Mouse (Mus musculus) neutrophil, adult 5-6 weeks (primary cell): ENCODE data around the gene Efna3. TPM values are rescaled to one million over a fixed set of nuclear protein-coding genes. Genes with fewer than 3 reads are reported as not detected.

ENCODE experiments used
- ATAC-seq: fragments of 151-379, 151-347 bp; 2 replicates; pipeline ENCODE4 v1.8.0; 2017; ENCODE audit warnings: mild to moderate bottlenecking, moderate TSS enrichment; ENCODE audit not compliant: insufficient number of reproducible peaks, poor library complexity, low FRiP score, severe bottlenecking; ENCODE audit errors: extremely low read depth
- total RNA-seq: library from RNA; stranded (forward); fragments of 200-1000 nt; gene quantifications from 2 replicates; pipeline ENCODE4 v1.2.3, GENCODE M21; 2017

Efna3 gene
- total RNA-seq, 1 experiment from 2014 or later, result not detected

DNA sequence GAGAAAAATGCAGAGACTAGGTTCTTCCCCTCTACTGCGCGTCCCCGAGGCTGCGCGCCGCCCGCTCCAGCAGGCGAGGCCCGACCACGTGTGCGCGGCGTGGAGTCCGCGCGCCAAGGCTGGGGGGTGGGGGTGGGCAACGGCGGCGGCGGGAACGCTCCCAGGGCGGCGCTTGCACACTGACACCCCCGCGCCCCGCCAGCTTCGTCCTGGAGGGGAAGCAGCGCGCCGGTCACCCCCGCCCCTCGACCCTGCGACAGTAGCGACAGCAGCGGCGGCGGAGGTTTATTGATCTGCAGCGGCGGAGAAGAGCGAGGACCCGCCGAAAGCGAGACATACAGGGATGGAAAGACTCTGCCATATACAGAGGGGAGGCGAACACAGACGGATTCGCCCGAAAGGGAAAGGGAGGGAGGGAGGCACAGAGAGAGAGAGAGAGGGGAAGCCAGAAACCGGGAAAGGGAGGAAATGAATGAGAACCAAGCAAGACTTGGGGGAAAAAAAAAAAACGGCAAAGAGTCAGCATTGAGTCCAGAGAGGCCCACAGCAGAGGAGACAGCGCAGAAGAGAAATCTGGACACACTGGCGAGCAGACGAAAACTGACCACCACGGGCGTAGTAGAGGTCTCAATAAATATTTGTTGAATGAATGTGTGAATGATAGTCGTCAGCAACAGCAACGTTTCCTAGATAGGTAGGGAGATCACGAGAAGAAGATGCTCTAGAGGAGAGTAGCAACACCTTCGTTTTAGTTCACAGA is 3.0 kb downstream of the Efna3 start:
- no peak for ATAC-seq

- ATAC-seq, result no peak
Observed at GRCm38 (mm10) chr3:89318971-89319590, 3.7 kb downstream of the Efna3 start.

- no peak for ATAC-seq
Observed at GRCm38 (mm10) chr3:89318316-89318715, 4.4 kb downstream of the Efna3 start.

GRCm38 (mm10) chr3:89317246-89317645 is 5.5 kb downstream of the Efna3 start:
- ATAC-seq, result no peak

DNA sequence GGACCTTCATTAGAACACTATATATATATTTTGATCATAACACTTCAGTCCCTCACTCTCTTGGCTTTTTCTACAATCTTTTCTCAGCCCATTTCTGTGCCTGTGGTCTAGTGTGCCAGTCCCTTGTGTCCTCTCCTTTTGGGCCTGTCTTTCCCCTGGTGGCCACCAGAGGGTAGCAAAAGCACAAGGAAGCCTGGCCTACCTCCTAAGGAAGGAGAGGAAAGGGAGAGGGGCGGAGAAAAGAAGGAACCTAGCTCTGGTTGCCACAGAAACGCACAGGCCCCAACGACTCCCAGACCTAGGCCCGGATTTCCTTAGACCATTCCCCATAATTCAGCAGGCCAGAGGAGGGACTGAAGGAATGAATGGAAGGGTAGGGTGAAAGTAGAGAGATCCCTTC is 5.9 kb downstream of the Efna3 start:
- peak; percentile 48; the same call in 1 of the 2 replicates for ATAC-seq

DNA sequence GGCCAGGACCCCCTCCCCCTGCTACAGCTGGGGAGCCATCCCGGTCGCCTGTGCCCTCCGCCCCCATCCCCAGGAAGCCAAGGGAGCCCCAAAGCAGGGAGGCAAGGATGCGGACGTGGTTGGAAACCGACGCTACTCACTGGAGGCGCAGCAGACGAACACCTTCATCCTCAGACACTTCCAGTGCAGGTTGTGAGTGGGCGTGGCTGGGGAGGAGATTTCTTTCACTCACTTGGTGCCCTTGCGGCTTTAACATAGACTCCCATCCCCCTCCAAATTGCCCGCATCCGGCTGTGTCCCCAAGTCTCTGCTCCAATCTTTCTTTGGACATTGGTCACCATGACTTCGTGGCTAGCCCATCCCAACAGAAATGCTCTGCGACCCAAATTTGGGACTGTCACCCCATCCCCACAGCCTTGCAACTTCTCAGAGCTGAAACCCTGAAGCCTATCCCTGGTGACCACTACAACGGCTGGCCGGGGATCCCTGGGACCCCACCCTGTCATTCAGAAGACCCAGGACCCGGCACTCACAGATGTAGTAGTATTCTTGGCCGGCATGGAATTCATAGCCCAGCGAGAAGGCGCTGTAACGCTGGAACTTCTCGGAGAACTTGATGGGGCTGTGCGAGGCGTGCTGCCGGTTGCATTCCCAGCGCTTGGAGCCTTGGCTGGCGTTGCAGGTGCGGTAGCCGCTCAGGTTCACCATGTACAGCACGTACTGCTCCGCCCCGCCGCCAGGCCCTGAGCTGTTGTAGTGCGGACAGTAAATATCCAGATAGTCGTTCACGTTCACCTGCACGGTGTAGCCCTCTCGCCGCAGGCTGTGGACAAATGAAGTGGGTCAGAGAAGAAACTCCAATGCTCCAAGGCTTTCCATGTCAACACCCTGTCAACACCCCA is 6.6 kb downstream of the Efna3 start:
- ATAC-seq, result no peak

- ATAC-seq, result peak; percentile 37; the same call in 1 of the 2 replicates
Observed at GRCm38 (mm10) chr3:89315195-89315929, 7.4 kb downstream of the Efna3 start.

DNA sequence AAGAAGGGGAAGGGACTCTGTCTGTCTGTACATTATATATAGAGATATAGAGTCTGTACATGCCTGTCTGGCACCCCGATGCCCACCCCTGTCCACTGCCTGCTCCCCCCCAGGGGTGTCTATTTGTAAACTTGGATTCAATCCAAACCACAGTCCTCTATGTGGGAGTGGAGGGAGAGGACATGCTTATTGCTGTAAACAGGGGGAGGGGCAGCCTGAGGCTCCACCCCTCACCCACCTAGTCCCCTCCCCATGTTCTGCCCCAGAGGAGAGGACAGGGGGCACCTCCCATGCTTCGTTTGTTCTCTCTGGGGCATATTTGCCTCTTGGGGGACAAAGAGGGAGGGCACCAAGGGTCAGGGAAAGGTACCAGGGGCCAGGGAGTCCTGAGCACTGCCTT is 8.0 kb downstream of the Efna3 start:
- no peak for ATAC-seq

- no peak for ATAC-seq
Observed at GRCm38 (mm10) chr3:89314340-89314739, 8.4 kb downstream of the Efna3 start.

GRCm38 (mm10) chr3:89308089-89308488 is 14.7 kb downstream of the Efna3 start:
- peak; percentile 82 for ATAC-seq

GRCm38 (mm10) chr3:89305551-89306325 is 17.0 kb downstream of the Efna3 start:
- no peak for ATAC-seq

DNA sequence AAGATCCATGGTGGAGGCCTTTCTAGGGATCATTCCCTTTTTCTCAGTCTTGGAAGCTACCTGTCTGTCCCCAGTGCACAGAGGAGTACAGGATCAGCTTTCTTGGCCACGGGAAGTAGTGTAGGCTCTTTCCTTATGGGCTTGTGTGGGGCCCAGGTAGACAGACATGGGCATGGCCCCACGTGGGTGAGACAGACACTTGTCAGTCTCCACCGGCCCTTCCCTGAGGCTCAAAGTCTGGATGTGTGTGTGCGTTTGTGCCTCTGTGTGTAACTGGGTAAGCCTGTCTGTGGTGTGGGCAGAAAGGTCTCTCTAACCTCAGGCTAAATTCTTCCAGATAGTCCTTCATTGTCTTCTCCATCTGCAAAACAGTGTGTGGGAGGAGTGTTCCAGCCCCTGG is 17.7 kb downstream of the Efna3 start:
- no peak for ATAC-seq

DNA sequence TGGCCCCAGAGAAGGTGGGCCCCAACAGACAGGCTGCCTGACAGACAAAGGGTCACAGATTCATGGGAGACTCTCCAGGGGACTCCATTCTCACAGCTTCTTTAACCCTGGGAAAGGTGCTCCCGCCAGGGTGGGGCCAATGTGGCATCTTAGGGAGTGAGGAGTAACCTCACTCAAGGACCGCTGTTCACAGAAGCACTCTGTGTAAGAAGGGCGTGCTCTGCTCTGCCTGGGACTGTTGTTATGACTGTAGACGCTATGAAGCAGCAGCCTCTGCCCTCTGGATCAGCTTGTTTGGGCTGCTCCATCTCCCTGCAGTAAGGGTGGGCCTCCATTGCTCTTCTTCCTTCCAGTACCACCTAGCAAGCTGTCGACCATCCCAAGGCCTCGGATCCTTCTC is 18.3 kb downstream of the Efna3 start:
- ATAC-seq, result no peak

GRCm38 (mm10) chr3:89300514-89300913 is 22.3 kb downstream of the Efna3 start:
- ATAC-seq, result no peak

- ATAC-seq, result no peak
Observed at GRCm38 (mm10) chr3:89300071-89300470, 22.7 kb downstream of the Efna3 start.

- peak; percentile 27; the same call in 1 of the 2 replicates for ATAC-seq
Observed at GRCm38 (mm10) chr3:89299499-89299898, 23.3 kb downstream of the Efna3 start.

GRCm38 (mm10) chr3:89298908-89299307 is 23.9 kb downstream of the Efna3 start:
- ATAC-seq, result no peak

DNA sequence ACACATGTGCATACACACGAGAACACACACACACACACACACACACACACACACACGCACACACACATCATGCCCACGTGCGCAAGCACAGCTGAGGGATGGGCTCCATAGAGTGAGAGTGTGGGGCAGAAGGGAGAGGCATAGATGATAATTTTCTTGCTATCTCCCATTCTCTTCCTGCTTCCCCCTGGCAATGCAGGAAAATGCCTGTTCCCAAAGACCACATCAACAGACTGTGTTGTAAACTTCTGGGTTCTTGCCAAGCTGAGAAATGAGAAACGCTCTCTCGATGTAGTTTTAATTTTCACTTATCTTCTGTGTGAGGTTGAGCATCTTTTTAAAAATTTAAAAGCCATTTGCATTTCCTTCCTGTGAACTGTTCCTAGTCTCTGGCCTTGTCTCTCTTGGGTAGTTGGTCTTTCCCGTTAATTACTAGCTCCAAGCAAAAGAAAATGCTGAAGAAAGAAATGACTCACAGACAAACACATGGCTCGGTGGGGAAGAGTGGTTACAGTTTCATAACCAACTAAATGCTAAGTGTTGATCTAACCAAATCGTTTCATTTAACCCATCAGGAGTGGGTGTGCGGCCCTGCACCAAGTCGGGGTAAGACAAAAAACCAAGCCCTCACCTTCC is 25.9 kb downstream of the Efna3 start:
- no peak for ATAC-seq
